Mouse (Mus musculus) ovary, postnatal 36 days (tissue): Measurements from ENCODE around the gene Zfp865.
"Not testable (repeated sequence)": the region's sequence is repeated elsewhere in the genome, so short reads cannot be mapped to it uniquely, and the experiment has no call there.

ENCODE experiments used
- DNase-seq: peaks from one replicate; pipeline ENCODE4 v3.0.0; 2022; ENCODE audit warnings: low spot score, mixed read lengths

The Zfp865 gene

GRCm38 (mm10) chr7:5051193-5052192 is 31.3 kb downstream of the Zfp865 start, which contains the start of gene Zfp580:
Gene Zfp580, plus strand, starts transcription at chr7:5051538.
- peak; percentile 78 for DNase-seq

- no peak for DNase-seq
Measured at GRCm38 (mm10) chr7:5052438-5052837, 32.3 kb downstream of the Zfp865 start.

GRCm38 (mm10) chr7:5052931-5053343 is 32.8 kb downstream of the Zfp865 start:
- no peak for DNase-seq

GRCm38 (mm10) chr7:5053456-5054179 is 33.4 kb downstream of the Zfp865 start:
- DNase-seq = no peak

DNA sequence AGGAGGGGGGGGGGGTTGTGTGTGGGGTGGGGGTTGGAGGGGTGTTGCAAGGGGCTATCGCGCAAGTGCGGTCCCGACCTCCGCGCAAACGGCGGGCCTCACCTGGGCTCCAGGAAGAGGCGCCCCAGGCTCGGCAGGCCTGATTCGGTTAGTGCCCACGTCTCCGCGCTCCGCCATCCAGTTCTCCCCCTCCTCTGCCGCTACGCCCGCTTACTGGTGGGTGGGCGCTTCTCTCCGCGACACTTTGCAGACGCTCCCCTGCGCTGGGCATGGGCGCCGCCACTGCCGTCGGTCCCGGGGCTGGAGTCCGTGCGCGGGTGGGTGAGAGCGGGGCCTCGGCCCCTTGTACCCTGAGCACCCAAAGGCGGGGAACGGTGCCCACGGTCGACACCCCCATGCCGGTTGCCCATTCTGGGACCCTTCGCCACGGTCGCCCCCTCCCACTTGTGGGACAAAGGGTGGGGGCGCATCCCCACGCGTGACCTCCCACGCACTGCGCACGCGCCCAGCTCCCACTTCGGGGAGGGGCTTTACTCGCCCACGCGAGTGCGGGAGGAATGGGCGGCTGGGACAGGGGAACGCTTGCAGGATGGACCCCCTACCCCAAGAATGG is 36.6 kb downstream of the Zfp865 start:
- no peak for DNase-seq

DNA sequence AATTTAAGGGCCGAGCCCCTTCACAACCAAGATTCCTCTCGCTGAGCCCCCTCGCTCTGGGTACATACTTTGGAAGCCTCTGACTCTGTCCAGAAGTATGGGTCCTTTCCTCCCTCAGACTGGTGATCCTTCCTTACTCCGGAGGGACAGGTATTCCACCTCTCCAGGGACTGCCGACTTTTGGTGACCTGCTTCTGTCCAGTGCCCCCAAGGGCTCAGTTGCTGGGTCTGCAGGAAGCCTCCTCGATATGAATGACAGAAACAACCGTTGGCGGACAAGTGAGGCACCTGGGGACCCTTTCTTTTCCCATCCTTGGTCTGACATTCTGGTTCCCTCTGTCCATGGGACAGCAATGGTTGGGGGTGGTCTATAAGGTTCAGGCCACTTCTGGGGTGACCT is 37.2 kb downstream of the Zfp865 start:
- DNase-seq = no peak

- no peak for DNase-seq
Measured at GRCm38 (mm10) chr7:5057804-5058203, 37.6 kb downstream of the Zfp865 start.

DNA sequence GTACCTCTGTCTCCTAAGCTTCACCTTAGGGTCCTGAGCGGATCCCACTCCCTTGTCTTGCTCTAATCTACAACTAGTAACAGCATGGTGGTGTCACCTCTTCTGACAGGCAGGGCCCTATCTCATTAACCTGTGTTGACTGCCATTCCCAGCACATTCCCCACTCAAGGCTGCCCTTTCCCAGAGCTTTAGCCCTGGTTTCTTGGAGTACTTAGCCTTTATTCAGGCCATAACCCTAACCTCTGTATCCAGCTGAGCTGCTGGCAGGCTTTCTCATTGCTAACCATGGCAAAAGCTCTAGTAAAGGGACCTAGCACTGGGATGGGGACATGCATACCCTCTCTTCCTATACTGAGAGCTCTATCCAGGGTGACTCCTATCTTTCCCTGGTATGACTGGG is 38.5 kb downstream of the Zfp865 start:
- no peak for DNase-seq

- DNase-seq = no peak
Measured at GRCm38 (mm10) chr7:5059421-5059820, 39.2 kb downstream of the Zfp865 start.

- peak; percentile 81 for DNase-seq
Measured at GRCm38 (mm10) chr7:5060239-5060731, 40.1 kb downstream of the Zfp865 start.

- peak; percentile 97 for DNase-seq
Measured at GRCm38 (mm10) chr7:5060944-5061773, 41.0 kb downstream of the Zfp865 start.

GRCm38 (mm10) chr7:5061774-5062359 is 41.7 kb downstream of the Zfp865 start, which contains the start of gene U2af2:
Gene U2af2, plus strand, starts transcription at chr7:5062143.
- DNase-seq = peak; percentile 93

GRCm38 (mm10) chr7:5062360-5063001 is 42.3 kb downstream of the Zfp865 start:
- no peak for DNase-seq

GRCm38 (mm10) chr7:5064886-5065285 is 44.7 kb downstream of the Zfp865 start:
- no peak for DNase-seq

DNA sequence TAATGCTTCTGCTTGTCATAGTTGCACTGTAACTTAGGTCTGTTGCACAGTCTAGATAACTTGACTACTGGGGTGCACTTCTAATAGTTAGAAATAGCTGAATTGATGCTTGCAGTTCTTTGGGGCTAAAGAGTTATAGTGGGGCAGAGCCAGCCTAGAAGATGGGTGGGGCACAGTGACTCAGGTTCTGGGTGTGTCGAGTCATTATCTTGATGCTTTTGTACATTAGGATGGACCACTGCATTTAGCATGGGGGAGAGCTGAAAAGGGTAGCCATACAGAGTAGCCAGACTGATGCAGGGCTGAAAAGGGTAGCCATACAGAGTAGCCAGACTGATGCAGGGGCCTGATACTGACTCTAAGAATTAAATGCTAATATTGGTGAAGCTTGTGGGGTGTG is 53.4 kb downstream of the Zfp865 start:
- DNase-seq = no peak

DNA sequence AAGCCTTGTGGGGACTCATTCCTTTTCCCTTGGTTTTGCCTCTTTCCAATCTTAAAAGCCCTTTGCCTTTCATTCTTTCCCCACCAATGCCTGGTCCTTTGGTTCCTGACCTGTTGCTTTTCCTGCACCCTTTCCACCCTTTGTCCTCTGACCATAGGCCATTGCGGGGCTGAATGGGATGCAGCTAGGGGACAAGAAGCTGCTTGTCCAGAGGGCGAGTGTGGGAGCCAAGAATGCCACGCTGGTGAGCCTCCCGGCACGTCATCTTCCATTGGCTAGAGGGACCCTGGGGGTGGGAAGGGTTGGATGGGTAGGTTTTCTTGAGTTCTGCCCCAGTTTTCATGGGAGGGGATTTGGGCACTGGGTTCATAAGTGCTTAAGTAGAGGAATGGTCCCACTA is 54.8 kb downstream of the Zfp865 start:
- no peak for DNase-seq

DNA sequence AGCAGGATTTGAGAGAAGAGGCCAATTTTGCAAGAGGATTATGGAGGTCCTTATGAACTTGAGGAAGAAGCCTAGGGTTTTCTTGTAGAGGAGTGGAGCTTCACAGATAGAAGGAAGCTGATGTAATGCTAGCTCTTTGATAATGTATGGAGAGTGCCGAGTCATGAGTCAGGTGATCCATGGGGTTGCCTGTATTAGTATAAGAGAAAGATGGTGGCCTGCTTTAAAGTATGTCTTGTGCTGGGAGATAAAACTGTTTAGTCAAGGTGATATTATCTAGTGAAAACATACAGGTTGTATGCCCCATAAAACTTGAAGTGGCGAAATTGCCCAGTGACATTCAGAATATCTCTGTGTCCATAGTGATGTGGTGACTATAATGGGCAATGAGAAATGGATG is 56.8 kb downstream of the Zfp865 start:
- no peak for DNase-seq

DNA sequence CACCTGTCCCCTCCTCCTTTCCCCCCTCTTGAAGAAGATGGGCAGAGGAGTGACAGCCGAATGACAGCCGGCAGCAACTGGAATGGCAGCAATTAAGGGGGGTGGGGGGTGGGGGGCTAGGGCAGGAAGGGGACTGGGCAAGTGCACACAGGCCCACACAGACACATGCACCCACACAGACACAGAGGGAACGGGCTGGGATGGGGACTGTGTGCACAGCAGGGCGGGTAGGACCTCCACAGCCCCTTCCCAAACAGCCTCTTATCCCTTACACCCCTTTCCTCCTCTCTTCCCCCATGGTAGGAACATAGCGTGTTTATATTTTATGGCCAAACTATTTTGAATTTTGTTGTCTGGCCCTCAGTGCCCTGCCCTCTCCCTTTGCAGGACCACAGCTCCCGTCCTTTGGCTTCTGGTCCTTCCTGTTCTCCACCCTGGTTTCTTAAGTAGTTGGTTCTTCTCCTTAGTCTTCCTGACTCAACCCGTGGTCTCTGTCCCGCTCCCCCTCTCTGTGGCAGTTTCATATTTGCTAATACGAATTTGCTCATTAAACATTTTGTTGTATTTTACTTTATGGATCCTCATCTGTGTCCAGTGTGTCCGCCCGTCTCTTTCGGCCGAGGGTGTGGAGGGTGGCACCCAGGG is 59.3 kb downstream of the Zfp865 start:
- not testable (repeated sequence) for DNase-seq

- peak; percentile 94 for DNase-seq
Measured at GRCm38 (mm10) chr7:5080010-5080751, 60.0 kb downstream of the Zfp865 start, which contains the start of gene Epn1. Gene Epn1, plus strand, starts transcription at chr7:5080235.
